Mouse (Mus musculus) hindbrain, postnatal 0 days (tissue): Measurements from ENCODE around the gene Unk. TPM values are rescaled to one million over a fixed set of nuclear protein-coding genes. Genes with fewer than 3 reads are reported as not detected.
A peak's percentile ranks its signal among the peaks of the same experiment; 100 is the strongest.

ENCODE experiments used
- ATAC-seq: fragments of 200-750 bp; cut with Nextera tagmentation; 2 replicates; pipeline ENCODE4 v1.8.0; 2017; ENCODE audit warnings: mild to moderate bottlenecking, moderate TSS enrichment, moderate library complexity
- DNase-seq: peaks from one replicate; pipeline ENCODE4 v3.0.0-alpha.2; 2015; ENCODE audit warnings: low spot score
- H3K27ac ChIP-seq: fragments of 300-500 bp; sonication (generic); 2 replicates; pipeline ENCODE4 v1.5.1; 2014; ENCODE audit warnings: mild to moderate bottlenecking
- H3K27me3 ChIP-seq: fragments of 300-500 bp; sonication (generic); 2 replicates; pipeline ENCODE4 v1.6.1; 2014; ENCODE audit warnings: low read length, mixed read lengths; ENCODE audit not compliant: insufficient read depth
- H3K36me3 ChIP-seq: fragments of 300-500 bp; sonication (generic); 2 replicates; pipeline ENCODE4 v1.6.1; 2014; ENCODE audit warnings: low read length, mixed read lengths; ENCODE audit not compliant: insufficient read depth
- H3K4me1 ChIP-seq: fragments of 300-500 bp; sonication (generic); 2 replicates; pipeline ENCODE4 v1.6.1; 2014; ENCODE audit warnings: antibody characterized with exemption, low read length, mixed read lengths; ENCODE audit not compliant: insufficient read depth
- H3K4me2 ChIP-seq: fragments of 300-500 bp; sonication (generic); 2 replicates; pipeline ENCODE4 v1.6.1; 2014; ENCODE audit warnings: low read depth, mild to moderate bottlenecking, low read length, moderate library complexity, mixed read lengths
- H3K4me3 ChIP-seq: fragments of 300-500 bp; sonication (generic); 2 replicates; pipeline ENCODE4 v1.5.1; 2014; ENCODE audit warnings: low read length
- H3K9ac ChIP-seq: fragments of 300-500 bp; sonication (generic); replicated peaks from 2 replicates; pipeline ENCODE4 v1.6.1; 2014; ENCODE audit warnings: mild to moderate bottlenecking, low read length, moderate library complexity, mixed read lengths
- H3K9me3 ChIP-seq: fragments of 300-500 bp; sonication (generic); 2 replicates; pipeline ENCODE4 v1.6.1; 2016; ENCODE audit warnings: low read length, mixed read lengths
- CTCF ChIP-seq: IDR thresholded peaks from 2 replicates; pipeline ENCODE4 v1.5.1; 2016; ENCODE audit warnings: antibody characterized with exemption, control low read depth, low read depth
- WGBS: fragments of 180-500 bp; shearing (Covaris S2); extraction: QIAGEN DNeasy Blood & Tissue Kit; methylation state at CpG from one replicate; pipeline ENCODE4 v1.1.7; 2014; 5-methylcytosine and 5-hydroxymethylcytosine counted together
- polyA plus RNA-seq: library from polyadenylated mRNA; unstranded; fragments of >200 nt; fragmentation: Nextera tagmentation; extraction: Ambion mirVana; gene quantifications from 2 replicates; pipeline ENCODE4 v1.2.1, GENCODE M21; 2015
- total RNA-seq: library from RNA; depleted of rRNA; stranded (reverse); fragments of >200 nt; gene quantifications from 2 replicates; pipeline ENCODE4 v1.2.3, GENCODE M21; 2014

Gene Unk
- total and polyA plus RNA-seq, 2 experiments from 2014 or later = 24.5 to 47.1 TPM

DNA sequence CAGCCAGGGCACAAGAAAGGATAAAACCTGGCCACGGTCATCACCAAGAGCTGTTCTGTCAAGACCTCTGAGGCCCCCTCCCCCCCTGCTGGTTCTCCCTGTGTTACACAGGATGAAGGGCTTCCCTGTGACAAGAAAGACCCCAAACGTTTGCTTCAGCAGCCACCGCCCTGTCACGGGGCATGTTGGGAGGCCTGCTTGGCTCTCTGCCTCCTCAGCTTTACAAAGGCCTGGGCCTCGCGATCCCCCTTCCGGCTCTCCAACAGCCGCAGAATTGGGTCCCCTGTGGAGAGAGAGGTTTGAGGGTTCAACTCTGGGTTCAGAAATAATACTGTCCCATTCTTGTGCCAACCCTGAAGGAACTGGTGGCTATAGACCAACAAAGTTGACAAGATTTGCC, 32.4 kb downstream of the Unk start:
- Histone ChIP-seq H3K4me2 (no peak overlapping the region), H3K27ac (peak overlapping the region; percentile 17; the same call in 1 of the 2 replicates), H3K9me3 (no peaks in the 10 kb centered on the region), H3K9ac (no peak overlapping the region), H3K27me3 (no peaks in the 10 kb centered on the region), H3K36me3 (peaks cover 29% of the 10 kb centered on the region), H3K4me1 (0 out of 2 replicates have a peak, but pooled peaks cover 4% of the 10 kb centered on the region), H3K4me3 (no peak overlapping the region)
- 41% methylated on average over 8 of the region's 8 CpGs for WGBS
- no peak for TF ChIP-seq CTCF
- DNase-seq (no peak), ATAC-seq (no peak)

DNA sequence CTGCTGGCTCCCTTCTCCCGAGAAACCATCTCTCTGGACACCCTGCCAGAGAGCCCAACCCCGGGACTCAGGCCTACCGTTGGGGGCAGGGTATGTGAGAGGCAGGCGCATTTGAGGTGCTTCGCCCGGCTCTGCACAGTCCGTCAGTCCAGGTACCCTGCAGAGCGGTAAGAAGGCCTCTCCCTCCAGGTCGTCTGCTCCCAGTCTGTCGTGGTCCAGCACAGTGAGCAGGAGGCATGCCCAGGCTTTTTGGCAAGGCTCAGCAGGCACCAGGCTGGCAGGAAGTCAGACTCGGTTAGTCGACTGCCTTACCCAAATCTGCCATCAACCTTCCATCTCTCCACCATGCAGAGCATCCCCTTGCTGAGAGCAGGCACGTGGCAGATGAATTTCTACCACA, 33.4 kb downstream of the Unk start:
- no peak overlapping the region for H3K9ac ChIP-seq
- H3K9me3 ChIP-seq = no peaks in the 10 kb centered on the region
- no peak overlapping the region for H3K4me2 ChIP-seq
- H3K4me3 ChIP-seq = no peak overlapping the region
- peaks cover 18% of the 10 kb centered on the region for H3K36me3 ChIP-seq
- H3K4me1 ChIP-seq = 0 out of 2 replicates have a peak, but pooled peaks cover 4% of the 10 kb centered on the region
- peak; percentile 39; the same call in 1 of the 2 replicates for ATAC-seq
- no peaks in the 10 kb centered on the region for H3K27me3 ChIP-seq
- WGBS = 42% methylated on average over 13 of the region's 13 CpGs
- peak overlapping the region; percentile 36; the same call in 1 of the 2 replicates for H3K27ac ChIP-seq
- DNase-seq = peak; percentile 57
- TF ChIP-seq CTCF = no peak

DNA sequence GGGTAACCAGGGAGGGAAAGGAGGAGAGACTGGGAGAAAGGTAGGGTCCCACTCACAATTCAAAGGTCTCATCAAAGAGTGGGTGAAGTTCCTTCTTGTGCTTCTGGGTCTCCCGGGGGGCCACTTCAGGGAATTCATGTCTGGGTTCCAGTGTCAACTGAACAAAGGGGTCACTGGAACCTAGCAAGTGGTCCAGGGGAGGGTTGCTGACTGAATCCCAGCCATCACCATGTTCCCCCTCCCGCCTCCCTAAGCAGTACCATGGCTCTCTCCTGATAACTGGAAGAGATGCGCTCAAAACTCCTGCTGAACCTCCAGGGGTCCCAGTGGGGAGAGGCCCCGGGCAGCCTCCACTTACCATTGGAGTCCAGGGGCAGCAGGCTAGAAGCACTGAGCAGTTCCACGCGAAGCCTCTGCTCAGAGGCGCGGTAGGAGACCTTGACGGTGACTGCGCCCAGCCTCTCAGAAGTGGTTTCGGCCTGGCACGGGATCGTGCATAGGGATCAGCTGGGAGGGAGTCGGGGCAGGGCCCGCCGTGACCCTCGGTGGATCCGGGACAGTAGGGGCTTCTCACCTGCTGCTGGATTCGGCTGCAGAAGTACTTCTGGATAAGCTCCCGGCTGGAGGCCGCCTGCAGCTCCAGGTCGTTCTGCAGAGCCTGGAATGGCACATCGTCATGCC, 34.2 kb downstream of the Unk start:
- Histone ChIP-seq H3K27ac (no peak overlapping the region), H3K4me3 (no peak overlapping the region), H3K27me3 (no peaks in the 10 kb centered on the region), H3K9me3 (no peaks in the 10 kb centered on the region), H3K4me2 (no peak overlapping the region), H3K9ac (no peak overlapping the region), H3K36me3 (peaks cover 11% of the 10 kb centered on the region), H3K4me1 (0 out of 2 replicates have a peak, but pooled peaks cover 4% of the 10 kb centered on the region)
- DNase-seq (no peak), ATAC-seq (no peak)
- 60% methylated on average over 23 of the region's 23 CpGs for WGBS
- no peak for TF ChIP-seq CTCF

DNA sequence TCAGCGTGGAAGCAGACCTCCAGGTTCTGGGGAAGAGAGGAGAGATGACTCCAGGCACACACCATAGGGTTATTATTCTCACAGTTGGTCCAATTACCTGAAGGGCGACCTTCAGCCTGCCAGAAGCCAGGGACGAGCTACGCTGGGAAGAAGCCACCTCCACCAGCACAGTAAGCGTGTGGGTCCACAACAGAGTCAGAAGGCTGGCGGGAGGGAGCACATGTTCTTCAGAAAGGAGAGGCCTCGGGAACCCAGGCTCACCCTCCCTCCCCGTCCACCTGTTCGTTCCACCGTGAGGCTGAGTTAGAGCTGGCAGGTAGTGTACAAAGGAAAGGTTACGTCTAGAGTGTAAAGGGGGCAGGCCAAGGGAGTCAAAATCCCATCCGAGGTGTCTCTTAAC, 35.2 kb downstream of the Unk start:
- 0 out of 2 replicates have a peak, but pooled peaks cover 4% of the 10 kb centered on the region for H3K4me1 ChIP-seq
- WGBS = 88% methylated on average over 12 of the region's 12 CpGs
- TF ChIP-seq CTCF = no peak

DNA sequence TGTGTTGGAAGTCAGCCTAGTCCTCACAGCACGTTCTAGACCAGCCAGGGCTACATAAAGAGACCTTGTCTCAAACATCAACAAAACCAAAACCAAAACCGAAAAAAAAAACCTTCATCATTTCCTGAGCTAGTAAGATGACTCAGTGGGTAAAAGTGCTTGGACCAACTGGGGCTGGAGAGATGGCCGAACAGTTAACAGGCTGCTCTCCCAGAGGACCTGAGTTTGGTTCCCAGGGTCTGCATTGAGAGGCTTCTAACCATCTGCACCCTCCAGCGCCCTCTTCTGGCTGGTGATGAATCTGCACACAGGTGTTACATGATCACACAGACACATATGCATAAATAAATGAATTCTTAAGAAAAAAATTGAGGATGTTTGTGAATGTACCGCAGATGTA, 41.4 kb downstream of the Unk start:
- Histone ChIP-seq H3K36me3 (no peaks in the 10 kb centered on the region), H3K4me3 (no peak overlapping the region), H3K9ac (no peak overlapping the region), H3K4me1 (no peaks in the 10 kb centered on the region), H3K27me3 (no peaks in the 10 kb centered on the region), H3K4me2 (no peak overlapping the region), H3K9me3 (no peaks in the 10 kb centered on the region), H3K27ac (no peak overlapping the region)
- no peak for ATAC-seq
- peak; percentile 42 for TF ChIP-seq CTCF
- WGBS = 63% methylated on average over 5 of the region's 5 CpGs
- DNase-seq = no peak

More for the DNA sequence above, 35.2 kb downstream of the Unk start:
- no peak overlapping the region for H3K27ac ChIP-seq
- no peak overlapping the region for H3K9ac ChIP-seq
- no peak for ATAC-seq
- H3K9me3 ChIP-seq = no peaks in the 10 kb centered on the region
- H3K27me3 ChIP-seq = no peaks in the 10 kb centered on the region
- no peak overlapping the region for H3K4me2 ChIP-seq
- H3K36me3 ChIP-seq = peaks cover 3% of the 10 kb centered on the region; the same call in 1 of the 2 replicates
- DNase-seq = no peak
- no peak overlapping the region for H3K4me3 ChIP-seq

DNA sequence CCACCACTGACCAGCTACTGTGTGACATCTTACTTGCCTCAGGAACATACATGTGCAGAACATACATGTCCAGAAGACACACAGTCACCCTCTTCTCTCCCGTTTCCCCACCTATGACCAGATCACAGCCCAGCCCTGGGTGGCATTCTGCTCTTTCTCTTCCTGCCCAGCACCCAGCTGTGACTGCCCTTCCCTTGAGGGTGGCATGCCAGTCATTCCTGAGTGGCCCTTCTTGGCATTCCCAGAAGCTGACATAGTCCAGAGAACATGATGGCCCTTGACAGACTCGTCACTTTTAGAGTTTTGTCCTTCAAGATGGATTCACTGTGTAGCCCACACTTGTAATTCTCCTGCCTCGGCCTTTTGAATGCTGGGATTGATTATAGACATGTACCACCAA, 42.5 kb downstream of the Unk start:
- TF ChIP-seq CTCF = no peak
- WGBS = 83% methylated on average over 3 of the region's 3 CpGs
- no peak overlapping the region for H3K4me3 ChIP-seq
- no peak for DNase-seq
- H3K4me2 ChIP-seq = no peak overlapping the region
- ATAC-seq = no peak
- H3K36me3 ChIP-seq = no peaks in the 10 kb centered on the region
- no peaks in the 10 kb centered on the region for H3K9me3 ChIP-seq
- H3K9ac ChIP-seq = no peak overlapping the region
- H3K27me3 ChIP-seq = no peaks in the 10 kb centered on the region
- H3K27ac ChIP-seq = no peak overlapping the region
- H3K4me1 ChIP-seq = no peaks in the 10 kb centered on the region

DNA sequence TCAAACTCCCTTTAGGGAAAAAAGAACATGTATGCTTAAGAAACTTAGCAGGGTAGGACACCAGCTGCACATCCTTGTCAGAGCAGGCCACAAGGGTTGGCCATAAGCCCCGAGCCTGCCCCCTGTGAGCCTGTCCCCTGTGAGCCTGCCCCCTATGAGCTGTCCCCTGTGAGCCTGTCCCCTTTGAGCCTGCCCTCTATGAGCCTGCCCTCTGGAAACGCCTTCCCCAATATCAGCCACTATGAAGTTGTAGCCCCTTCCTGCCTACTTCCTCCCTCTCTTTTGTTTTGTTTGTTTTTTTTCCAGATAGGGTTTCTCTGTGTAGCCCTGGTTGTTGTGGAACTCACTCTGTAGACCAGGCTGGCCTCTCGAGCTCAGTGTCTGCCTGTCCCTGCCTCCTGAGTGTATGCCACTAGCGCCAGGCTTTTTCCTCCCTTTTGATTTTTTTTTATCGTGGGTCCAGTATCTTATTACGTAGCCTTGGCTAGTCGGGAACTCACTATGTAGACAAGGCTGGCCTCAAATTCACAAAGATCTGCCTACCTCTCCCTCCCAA, 44.4 kb downstream of the Unk start:
- 65% methylated on average over 7 of the region's 7 CpGs for WGBS
- H3K9ac ChIP-seq = no peak overlapping the region

More for the DNA sequence above, 44.4 kb downstream of the Unk start:
- H3K4me2 ChIP-seq = no peak overlapping the region
- H3K27me3 ChIP-seq = no peaks in the 10 kb centered on the region
- peaks cover 8% of the 10 kb centered on the region; the same call in 1 of the 2 replicates for H3K36me3 ChIP-seq
- 0 out of 2 replicates have a peak, but pooled peaks cover 3% of the 10 kb centered on the region for H3K4me1 ChIP-seq
- no peak overlapping the region for H3K4me3 ChIP-seq
- DNase-seq (no peak), ATAC-seq (no peak)
- no peaks in the 10 kb centered on the region for H3K9me3 ChIP-seq
- no peak overlapping the region for H3K27ac ChIP-seq
- no peak for TF ChIP-seq CTCF
